Mouse (Mus musculus) liver, adult (tissue): ENCODE measurements at regions not wholly inside any gene's neighbourhood (a gene's known extent, or its start where the extent isn't known, plus 50 kb on each side); places are given as distances from the start of the nearest gene placed in this dataset.

Source experiments
- GATA4 ChIP-seq: IDR thresholded peaks from 2 replicates; pipeline ENCODE4 v1.6.1; 2014; ENCODE audit warnings: mild to moderate bottlenecking, low read length; ENCODE audit not compliant: insufficient replicate concordance

- no peak for TF ChIP-seq GATA4
Observed at GRCm38 (mm10) chr14:15061966-15062860, 259.0 kb downstream of the Nek10 start.

DNA sequence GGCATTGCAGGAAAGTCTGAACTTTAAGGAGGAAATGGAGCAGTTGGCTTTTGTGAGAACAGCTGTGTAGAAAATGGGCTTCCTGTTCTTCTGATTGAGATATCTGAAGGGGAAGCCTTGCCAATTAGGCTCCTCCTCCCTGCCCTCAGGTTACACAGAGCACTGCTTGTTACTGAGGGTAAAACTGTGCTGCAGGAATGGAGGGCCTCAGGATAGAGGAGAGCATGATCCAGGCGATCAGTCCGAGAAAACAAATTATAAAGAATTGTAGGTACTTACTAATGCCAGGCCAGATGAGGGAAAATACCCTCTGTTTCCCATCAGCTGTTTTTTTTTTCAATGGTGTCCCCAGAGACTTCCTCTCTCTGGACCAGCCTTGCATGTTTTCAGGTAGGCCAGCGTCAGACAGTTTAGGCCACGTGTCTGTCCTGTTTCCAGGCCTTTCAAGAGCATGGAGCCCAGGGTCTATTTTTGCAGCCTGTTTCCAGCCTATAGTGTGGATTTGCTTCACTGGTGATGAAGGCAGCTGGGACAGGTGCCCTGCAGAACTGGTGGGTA is 259.7 kb downstream of the Nek10 start:
- TF ChIP-seq GATA4: peak; percentile 66; the same call in 1 of the 2 replicates

- TF ChIP-seq GATA4: no peak
Observed at GRCm38 (mm10) chr14:15064991-15065525, 261.8 kb downstream of the Nek10 start.

- TF ChIP-seq GATA4: no peak
Observed at GRCm38 (mm10) chr14:15075877-15076276, 272.7 kb downstream of the Nek10 start.

- TF ChIP-seq GATA4: no peak
Observed at GRCm38 (mm10) chr14:15082889-15083288, 279.7 kb downstream of the Nek10 start.

DNA sequence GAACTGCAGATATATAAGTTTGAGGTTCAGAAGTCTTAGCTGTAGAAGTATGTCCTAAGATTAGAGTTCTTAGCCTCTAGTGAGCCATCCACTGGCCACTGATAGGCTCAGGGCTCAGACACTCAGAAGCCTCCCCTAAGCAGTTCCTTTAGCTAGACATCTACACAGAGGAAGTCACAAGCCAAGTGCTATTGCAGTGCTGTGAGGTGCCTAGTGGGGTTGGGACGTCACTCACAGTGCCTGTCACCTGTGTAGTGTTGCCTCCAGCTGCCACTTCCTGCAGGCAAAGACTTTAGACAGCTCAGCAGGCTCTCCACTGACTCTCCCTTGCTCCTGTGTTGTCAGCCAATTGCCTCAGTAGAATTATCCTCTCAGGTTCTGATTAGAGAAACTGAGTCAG is 280.6 kb downstream of the Nek10 start:
- TF ChIP-seq GATA4: no peak

- no peak for TF ChIP-seq GATA4
Observed at GRCm38 (mm10) chr14:15087061-15087460, 283.8 kb downstream of the Nek10 start.

- TF ChIP-seq GATA4: no peak
Observed at GRCm38 (mm10) chr14:15096865-15097264, 293.6 kb downstream of the Nek10 start.

DNA sequence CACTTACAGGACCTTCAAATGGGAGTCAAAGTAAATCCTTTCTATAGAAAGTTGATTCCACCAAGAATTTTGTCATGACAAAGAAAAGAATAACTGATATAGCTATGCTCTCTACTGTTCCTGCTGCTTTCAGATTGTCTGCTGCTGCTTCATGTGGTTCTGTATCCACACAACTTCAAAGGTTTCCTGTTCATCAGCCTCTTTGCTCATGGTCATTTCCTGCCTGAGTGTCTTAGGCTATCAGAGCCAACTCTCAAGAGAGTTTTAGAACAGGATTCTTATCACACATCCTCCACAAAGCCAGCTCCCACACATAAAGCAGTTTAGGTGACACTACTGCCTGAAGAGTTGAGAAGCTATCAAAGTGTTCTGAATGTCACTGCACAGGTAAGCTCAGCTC is 296.7 kb downstream of the Nek10 start:
- no peak for TF ChIP-seq GATA4

DNA sequence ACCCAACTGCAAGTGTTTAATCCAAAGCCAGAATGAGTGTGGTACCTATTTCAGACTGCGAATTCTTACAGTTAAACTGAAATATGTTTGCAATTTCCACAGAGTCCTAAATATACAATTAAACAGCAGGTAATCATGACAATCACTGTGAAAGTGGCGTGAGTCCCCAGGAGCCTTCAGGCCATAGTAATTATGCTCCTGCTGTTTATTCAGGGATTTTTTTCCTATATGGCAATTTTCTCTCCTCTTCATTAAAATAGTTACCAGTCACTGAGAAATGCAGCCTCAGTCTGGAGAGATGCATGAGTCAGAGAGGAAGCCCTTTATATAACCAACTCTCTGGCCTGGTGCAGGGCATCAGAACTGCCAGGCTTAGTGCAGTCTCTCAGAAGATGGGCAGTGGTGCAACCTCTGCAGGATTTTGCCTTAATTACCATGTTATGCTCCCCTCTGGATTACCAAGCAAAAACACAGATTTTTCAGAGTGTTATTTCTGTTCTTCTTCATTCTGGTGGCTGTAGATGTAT is 304.6 kb downstream of the Nek10 start:
- TF ChIP-seq GATA4: no peak

DNA sequence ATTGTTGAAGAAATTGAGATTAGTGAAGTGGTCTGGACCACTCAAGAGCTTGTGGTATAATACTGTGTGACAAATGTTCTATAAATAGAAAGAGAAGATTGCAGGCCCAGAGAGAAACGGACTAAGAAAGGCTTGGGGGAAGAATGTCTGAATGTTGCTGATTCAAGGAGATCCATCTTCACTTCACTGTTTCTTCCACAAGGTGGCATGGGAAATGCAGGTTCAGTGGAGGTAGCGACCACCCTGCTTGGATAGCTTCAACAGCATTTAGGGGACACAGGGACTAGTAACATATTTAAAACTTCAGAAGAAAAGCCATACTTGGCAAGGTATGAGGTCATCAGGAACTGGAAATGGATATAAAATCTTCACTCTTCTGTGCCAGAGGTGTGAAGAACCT is 316.5 kb downstream of the Nek10 start:
- TF ChIP-seq GATA4: no peak

GRCm38 (mm10) chr14:15128157-15128556 is 310.6 kb downstream of the Lrrc3b start:
- TF ChIP-seq GATA4: no peak

DNA sequence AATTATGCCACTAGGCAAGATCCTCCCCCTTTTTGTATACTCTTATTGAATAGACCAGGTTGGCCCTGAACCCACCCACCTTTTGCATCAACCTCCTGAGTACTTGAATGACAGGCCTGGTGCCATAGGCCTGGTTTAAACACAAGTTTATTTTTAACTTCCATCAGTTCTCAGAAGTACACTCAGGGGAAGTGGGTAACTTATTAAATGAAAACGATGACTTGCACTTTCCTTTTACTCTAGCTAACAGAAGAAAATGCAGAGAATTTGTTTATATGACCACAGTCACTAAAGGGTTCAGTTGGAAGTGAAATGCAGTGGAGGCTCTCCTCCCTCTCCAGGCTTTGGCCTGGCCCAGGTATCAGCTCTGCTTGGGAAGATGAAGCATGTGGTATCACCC is 295.9 kb downstream of the Lrrc3b start:
- TF ChIP-seq GATA4: no peak

DNA sequence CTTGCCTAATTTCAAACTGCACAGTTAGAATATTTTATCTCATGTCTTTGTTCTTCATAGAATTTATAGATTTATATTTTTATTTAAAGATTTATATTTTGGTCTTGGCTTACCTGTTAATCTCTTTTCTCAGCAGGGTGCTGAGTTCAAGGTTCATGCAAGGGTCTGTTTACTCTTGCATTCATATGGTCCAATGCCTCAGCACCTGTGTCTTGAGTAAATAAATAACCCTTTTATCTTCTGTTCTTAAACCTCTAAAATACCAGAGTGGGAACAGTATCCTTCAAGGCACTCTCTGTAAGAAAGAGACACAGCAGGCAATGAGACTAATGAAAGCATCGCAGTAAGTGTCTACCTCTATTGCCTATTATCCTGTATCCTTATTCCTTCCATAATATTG is 290.3 kb downstream of the Lrrc3b start:
- no peak for TF ChIP-seq GATA4
